Mouse (Mus musculus): ENCODE measurements at regions not wholly inside any gene's neighbourhood (a gene's known extent, or its start where the extent isn't known, plus 50 kb on each side); places are given as distances from the start of the nearest gene placed in this dataset.

- no peak for ATAC-seq (ENCODE audit: extremely low read depth, insufficient number of reproducible peaks, low FRiP score, poor library complexity, severe bottlenecking)
These were observed 2141.0 kb downstream of the 9330182O14Rik start for GRCm38 (mm10) chr15:42275117-42275516.

- no peak for ATAC-seq (ENCODE audit: extremely low read depth, insufficient number of reproducible peaks, low FRiP score, poor library complexity, severe bottlenecking)
These were observed 2143.1 kb downstream of the 9330182O14Rik start for GRCm38 (mm10) chr15:42277247-42277646.

GRCm38 (mm10) chr15:42280810-42281209 lies 2146.6 kb downstream of the 9330182O14Rik start:
- ATAC-seq (ENCODE audit: extremely low read depth, insufficient number of reproducible peaks, low FRiP score, poor library complexity, severe bottlenecking): no peak

- no peak for ATAC-seq (ENCODE audit: extremely low read depth, insufficient number of reproducible peaks, low FRiP score, poor library complexity, severe bottlenecking)
These were observed 2162.2 kb downstream of the 9330182O14Rik start for GRCm38 (mm10) chr15:42296406-42296805.

- ATAC-seq (ENCODE audit: extremely low read depth, insufficient number of reproducible peaks, low FRiP score, poor library complexity, severe bottlenecking): no peak
These were observed 2163.3 kb downstream of the 9330182O14Rik start for GRCm38 (mm10) chr15:42297430-42297829.

GRCm38 (mm10) chr15:42301956-42302355 lies 2167.8 kb downstream of the 9330182O14Rik start:
- no peak for ATAC-seq (ENCODE audit: extremely low read depth, insufficient number of reproducible peaks, low FRiP score, poor library complexity, severe bottlenecking)

- ATAC-seq (ENCODE audit: extremely low read depth, insufficient number of reproducible peaks, low FRiP score, poor library complexity, severe bottlenecking): no peak
These were observed 2169.9 kb downstream of the 9330182O14Rik start for GRCm38 (mm10) chr15:42304097-42304496.

- ATAC-seq (ENCODE audit: extremely low read depth, insufficient number of reproducible peaks, low FRiP score, poor library complexity, severe bottlenecking): no peak
These were observed 2175.4 kb downstream of the 9330182O14Rik start for GRCm38 (mm10) chr15:42309586-42309985.

- no peak for ATAC-seq (ENCODE audit: extremely low read depth, insufficient number of reproducible peaks, low FRiP score, poor library complexity, severe bottlenecking)
These were observed 2177.0 kb downstream of the 9330182O14Rik start for GRCm38 (mm10) chr15:42311166-42311565.

GRCm38 (mm10) chr15:42320349-42320748 lies 2186.2 kb downstream of the 9330182O14Rik start:
- no peak for ATAC-seq (ENCODE audit: extremely low read depth, insufficient number of reproducible peaks, low FRiP score, poor library complexity, severe bottlenecking)

GRCm38 (mm10) chr15:42322940-42323339 lies 2188.8 kb downstream of the 9330182O14Rik start:
- no peak for ATAC-seq (ENCODE audit: extremely low read depth, insufficient number of reproducible peaks, low FRiP score, poor library complexity, severe bottlenecking)

GRCm38 (mm10) chr15:42325221-42325620 lies 2191.1 kb downstream of the 9330182O14Rik start:
- ATAC-seq (ENCODE audit: extremely low read depth, insufficient number of reproducible peaks, low FRiP score, poor library complexity, severe bottlenecking): no peak

GRCm38 (mm10) chr15:42328535-42328934 lies 2194.4 kb downstream of the 9330182O14Rik start:
- ATAC-seq (ENCODE audit: extremely low read depth, insufficient number of reproducible peaks, low FRiP score, poor library complexity, severe bottlenecking): no peak

GRCm38 (mm10) chr15:42329742-42330141 lies 2195.6 kb downstream of the 9330182O14Rik start:
- no peak for ATAC-seq (ENCODE audit: extremely low read depth, insufficient number of reproducible peaks, low FRiP score, poor library complexity, severe bottlenecking)

- ATAC-seq (ENCODE audit: extremely low read depth, insufficient number of reproducible peaks, low FRiP score, poor library complexity, severe bottlenecking): no peak
These were observed 2199.5 kb downstream of the 9330182O14Rik start for GRCm38 (mm10) chr15:42333642-42334041.

- ATAC-seq (ENCODE audit: extremely low read depth, insufficient number of reproducible peaks, low FRiP score, poor library complexity, severe bottlenecking): no peak
These were observed 2212.0 kb downstream of the 9330182O14Rik start for GRCm38 (mm10) chr15:42346131-42346530.

- no peak for ATAC-seq (ENCODE audit: extremely low read depth, insufficient number of reproducible peaks, low FRiP score, poor library complexity, severe bottlenecking)
These were observed 2227.7 kb downstream of the 9330182O14Rik start for GRCm38 (mm10) chr15:42361871-42362270.

- ATAC-seq (ENCODE audit: extremely low read depth, insufficient number of reproducible peaks, low FRiP score, poor library complexity, severe bottlenecking): no peak
These were observed 2230.8 kb downstream of the 9330182O14Rik start for GRCm38 (mm10) chr15:42364979-42365378.

- ATAC-seq (ENCODE audit: extremely low read depth, insufficient number of reproducible peaks, low FRiP score, poor library complexity, severe bottlenecking): no peak
These were observed 2232.6 kb downstream of the 9330182O14Rik start for GRCm38 (mm10) chr15:42366796-42367195.

GRCm38 (mm10) chr15:42369603-42370002 lies 2235.4 kb downstream of the 9330182O14Rik start:
- ATAC-seq (ENCODE audit: extremely low read depth, insufficient number of reproducible peaks, low FRiP score, poor library complexity, severe bottlenecking): no peak

- ATAC-seq (ENCODE audit: extremely low read depth, insufficient number of reproducible peaks, low FRiP score, poor library complexity, severe bottlenecking): no peak
These were observed 2235.9 kb downstream of the 9330182O14Rik start for GRCm38 (mm10) chr15:42370044-42370443.

All from neutrophil, adult 5-6 weeks (primary cell).